Mouse (Mus musculus) spleen, postnatal 36 days (tissue): ENCODE data around the gene Tspo2.
A peak's percentile ranks its signal among the peaks of the same experiment; 100 is the strongest.
"Not testable (repeated sequence)": the region's sequence is repeated elsewhere in the genome, so short reads cannot be mapped to it uniquely, and the experiment has no call there.

Experiments used
- DNase-seq, 2 experiments: peaks; one replicate each; pipeline ENCODE4 v3.0.0; 2022; ENCODE audit warnings: low spot score in 2 of 2, mixed read lengths in 1 of 2

Tspo2 gene

DNA sequence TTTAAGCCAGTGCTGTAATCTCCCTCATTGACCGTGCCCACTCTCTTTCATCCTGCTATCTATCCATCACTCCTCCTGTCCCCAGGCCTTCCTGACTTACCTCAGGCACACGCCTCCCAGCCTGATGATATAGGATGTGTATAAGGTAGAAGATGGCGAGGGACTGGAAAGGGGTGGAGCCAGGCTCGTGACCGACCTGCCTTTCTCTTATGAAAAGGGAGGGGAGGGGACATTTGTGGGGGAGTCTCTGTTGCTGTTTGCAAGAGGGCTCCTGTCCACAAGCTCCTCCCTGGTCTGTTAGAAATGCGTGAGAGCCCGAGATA lies at the start of gene Tspo2:
Tspo2 (minus strand) TSS at position 170 of the 323 bp plus-strand sequence.
- DNase-seq: peak; percentile 44 to 70

DNA sequence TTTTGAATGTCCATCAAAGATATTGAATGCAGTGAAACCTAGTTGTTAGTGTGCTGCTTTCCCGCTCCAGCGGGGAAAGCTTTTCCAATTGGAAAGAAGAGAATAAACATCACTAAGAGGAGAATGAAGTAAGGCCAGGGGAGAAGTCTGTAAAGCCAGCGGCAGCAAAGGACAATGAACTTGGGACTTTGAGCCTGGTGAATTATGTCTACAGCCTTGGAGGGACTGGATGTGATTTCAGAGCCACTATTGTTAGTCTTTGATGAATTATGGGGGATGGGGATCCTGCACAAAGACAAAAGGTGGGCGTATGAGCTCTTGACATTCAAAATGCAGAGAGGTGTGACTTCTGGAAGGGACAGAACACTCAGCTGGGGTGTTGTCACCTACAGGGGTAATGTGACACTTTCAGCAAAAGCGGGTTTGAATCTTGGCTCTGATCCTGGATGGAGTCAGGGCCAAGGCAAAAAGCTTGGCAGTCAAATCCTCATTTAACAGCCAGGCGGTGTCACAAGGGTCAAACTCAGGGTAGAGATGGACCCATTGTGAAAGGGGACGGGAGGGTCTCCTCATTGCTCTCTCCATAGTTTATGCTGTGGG lies 49.6 kb upstream of the Tspo2 start:
- DNase-seq: no peak

DNA sequence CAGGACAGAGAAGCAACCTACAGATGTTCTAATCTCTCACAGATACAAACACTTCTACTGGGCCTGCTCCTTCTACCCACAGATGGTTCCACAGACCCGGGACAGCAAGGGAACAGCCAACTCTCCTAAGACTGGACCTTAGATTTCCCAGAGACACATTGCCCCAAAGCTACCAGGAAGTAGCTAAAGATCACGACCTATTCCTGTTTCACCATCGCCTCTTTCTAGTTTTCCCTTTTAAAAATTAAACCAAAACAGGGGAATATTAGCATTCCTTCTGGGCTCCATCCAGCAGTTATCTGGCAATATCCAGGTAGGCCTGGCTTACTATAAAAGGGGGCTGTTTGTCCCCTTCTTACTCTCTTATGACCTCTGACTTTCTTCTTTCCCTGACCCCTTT lies 46.7 kb upstream of the Tspo2 start:
- DNase-seq: no peak

DNA sequence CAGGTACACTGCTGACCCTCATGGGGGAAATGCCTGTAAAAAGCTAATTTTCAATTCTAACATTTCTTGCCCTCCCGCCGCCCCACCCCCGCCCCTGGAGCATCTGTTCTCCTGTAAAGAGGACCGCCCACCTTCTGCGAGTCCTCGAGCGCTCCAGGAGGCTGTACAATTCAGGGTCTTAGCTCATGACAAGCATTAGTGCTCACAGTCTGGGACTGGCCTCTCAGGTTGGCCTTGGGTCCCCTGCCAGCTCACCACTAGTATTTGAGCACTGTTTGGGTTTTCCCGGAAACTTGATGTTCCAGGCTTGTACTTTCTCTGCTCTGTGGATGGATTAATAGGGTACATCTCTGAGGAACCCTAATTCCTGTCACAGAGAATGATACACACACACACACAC lies 42.7 kb upstream of the Tspo2 start:
- no peak for DNase-seq

DNA sequence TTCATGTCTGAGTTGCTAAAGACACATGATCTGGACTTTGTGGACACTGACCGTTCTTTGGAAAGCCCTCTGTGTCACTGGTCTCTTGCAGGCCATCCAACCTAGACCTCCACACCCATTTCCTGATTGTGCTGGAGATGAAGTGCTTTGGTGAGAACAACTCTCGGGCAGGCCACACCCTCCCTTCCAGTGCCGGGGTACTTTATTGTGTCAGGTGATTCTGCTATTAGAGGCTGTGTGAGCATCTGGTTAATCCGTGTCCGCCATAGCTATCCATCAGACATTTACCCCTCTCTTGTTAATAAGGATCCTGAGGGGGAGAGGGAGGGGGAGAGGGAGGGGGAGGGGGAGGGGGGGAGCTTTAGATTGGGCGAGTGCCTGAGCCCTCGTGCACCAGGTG lies 42.3 kb upstream of the Tspo2 start:
- no peak for DNase-seq

DNA sequence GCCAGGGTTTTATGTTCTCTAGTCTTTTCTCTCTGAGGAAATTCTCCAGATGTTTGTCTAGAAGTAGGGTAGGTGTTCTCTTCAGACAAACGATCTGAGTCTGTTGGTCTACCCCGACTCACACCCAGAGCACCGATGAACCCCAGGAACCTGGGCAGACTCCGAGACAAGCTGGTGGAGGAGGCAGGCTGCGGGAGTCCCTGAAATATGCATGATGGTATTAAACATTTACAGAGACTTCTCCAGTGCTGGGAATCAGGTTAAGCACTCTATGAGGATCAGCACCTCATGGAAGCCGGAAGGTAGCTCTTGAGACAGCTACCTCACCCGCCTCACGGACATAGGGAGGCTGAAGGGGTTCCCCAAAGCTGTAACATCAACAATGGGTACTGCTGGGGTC lies 41.3 kb upstream of the Tspo2 start:
- no peak for DNase-seq

DNA sequence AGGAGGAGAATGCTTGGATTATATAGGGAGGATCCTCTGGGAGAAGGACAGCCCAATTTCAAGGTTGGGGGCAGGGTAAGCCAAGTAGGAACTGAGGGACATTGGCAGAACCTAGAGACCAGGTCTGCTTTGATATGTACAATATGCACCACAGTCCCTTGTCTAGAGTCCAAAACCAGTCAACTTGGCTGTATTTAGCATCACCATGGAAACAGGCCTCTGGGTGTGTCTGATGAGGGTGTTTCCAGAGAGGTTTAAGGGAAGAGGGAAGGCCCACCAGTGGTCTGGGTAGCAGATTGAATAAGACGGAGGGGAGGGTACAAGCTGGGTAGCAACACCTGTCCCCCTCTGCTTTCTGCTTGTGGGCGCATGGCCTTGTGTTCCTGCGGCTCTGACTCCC lies 38.1 kb upstream of the Tspo2 start:
- DNase-seq: no peak

DNA sequence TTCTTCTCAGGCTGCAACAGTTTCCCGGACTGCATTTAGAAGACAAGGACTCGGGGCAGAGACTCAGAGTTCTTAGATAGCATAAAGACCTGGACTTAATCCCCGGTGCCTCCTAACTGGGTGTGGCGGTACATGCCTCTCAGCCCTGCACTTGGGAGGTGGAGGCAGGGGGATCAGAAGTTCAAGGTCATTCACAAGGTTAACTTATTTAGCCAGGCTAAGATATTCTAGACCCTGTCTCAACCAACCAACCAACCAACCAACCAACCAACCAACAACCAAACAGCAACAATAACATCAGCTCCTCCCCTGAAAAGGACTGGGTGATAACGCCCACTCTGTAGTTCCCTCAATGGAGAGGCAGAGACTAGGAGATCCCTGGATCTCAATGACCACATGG lies 32.9 kb upstream of the Tspo2 start:
- DNase-seq: no peak

DNA sequence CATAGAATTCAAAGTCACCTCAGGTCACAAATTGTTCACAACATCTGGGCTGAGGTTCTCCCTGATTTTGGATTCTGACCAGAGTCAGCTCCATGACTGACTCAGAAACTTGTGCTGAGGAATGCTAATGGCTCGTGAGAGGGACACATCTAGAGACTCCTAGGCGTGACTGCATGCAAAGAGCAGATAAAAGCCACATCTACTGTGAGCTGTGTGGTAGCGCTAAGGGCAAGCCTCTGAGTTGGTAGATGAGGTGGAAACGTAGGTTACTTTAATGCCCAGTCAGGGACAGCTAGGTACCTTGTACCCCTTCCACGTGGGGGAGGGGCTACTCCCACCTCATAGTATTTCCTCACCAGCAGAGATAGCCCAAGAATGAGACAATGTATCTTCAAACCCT lies 32.4 kb upstream of the Tspo2 start:
- no peak for DNase-seq

DNA sequence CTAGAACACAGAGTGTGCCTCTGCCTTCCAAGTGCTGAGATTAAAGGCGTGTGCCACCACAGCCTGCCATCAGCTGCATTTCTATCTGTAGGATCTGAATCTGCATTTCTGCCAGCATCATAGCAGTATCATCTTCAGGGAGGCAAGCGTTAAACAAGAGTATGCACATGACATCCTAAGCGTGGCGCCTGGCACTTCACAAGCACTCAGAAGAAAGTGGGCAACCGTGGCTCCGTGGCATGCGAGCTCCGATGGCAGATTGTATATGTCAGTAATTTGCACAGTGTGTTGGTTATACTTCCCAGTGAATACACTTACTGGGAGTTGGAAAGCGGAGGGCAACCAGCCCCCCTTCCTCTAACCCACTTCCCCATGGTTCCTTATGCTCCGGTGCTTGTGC lies 28.6 kb upstream of the Tspo2 start:
- DNase-seq: no peak

DNA sequence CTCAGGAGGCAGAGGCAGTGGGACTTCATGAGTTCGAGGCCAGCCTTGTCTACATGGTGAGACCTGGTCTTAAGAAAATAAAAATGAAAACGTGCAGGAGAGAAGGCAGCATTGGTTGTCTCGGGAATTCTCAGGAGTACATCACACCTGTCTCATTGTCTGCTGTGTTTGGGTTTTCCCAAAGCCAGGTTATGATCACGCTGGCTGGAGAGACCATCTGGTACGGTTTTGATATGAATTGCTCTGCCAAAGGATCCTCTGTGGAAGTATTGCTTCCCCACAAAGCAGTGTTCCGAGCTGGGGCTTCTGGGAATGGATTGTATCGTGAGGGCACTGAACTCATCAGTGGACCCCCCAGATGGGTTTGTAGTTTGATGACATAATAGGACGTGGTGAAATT lies 24.1 kb upstream of the Tspo2 start:
- DNase-seq: no peak

DNA sequence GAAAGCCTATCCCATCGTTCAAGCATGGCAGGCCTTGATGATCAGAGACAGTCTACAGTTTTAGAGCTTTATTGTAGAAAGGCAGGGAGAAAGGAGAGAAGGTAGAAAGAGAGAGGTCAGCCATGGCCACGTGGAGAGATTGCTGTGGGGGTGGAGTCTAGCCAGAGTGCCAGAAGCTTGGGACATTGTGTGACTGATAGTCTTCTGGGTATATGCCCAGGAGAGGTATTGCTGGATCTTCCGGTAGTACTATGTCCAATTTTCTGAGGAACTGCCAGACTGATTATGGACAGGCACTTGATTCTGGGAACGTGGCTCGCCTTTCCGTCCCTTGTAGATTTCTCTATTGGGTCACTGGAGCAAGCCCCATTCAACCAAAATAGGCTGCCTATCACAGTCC lies 23.0 kb upstream of the Tspo2 start:
- not testable (repeated sequence) for DNase-seq

DNA sequence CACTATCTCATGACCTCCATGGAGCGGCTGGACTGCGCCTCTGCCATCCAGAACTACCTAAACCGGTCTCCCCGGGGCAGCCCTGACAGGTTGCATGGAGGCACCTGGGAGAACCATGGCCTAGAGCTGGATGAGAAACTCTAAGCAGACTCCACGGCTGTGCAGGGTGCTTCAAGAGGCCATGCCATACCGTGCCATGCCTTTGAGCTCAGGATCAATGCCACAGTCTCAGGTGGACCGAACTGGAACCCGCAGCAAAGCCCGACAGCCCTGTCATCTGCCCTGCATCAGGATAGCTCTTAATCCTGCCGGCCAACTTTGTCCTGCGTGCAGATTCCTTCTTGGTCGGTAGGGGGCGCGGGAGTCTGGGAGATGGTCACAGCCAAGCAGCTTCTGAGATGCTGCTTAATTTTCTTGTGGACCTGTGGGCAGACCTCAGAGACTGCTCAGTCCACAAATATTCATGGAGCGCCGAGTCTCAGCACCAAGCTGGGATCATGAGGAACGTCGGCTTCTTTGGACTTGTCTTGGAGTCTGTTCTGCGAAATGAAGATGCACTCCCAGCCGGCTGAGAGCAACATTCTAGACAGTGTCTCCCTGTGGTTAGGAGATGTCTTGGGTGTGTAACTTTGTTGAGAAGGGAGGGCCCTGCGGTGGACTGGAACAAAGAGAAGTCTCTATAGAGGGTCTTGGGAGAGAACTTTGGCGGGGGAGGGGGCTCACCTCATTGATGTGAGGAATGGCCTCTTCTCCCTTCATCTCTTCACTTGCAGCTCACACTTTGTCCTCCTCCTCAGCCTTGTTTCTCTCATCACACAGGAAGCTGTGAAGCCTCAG lies 16.3 kb upstream of the Tspo2 start:
- DNase-seq: peak; percentile 68 to 78

DNA sequence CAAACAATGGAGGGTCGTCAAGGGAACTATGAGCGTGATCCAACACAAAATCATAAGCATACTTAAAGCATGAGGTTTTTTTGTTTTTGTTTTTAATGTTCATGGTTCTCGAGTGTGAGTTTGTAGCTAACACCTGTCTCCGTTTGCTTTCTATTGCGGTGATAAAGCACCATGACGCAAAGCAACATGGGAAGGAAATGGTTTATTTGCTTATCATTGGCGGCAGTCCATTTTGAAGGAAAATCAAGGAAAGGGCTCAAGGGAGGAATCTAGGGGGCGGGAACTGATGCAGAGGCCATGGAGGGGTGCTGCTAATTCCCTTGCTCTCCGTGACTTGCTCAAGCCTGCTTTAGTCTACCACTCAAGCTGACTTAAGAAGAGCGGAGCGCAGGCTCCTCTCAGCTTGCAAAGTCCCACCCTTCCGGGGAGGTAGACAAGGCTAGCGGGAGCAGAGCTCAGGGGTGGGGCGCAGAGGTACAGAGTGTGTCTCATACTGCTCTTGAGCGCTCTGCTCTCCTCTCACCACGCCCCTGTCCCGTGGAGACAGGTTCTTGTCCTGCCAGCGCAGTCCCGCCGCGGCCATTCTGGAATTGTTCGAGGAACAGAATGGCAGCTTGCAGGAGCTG lies 15.6 kb upstream of the Tspo2 start:
- DNase-seq: peak; percentile 28 to 35

DNA sequence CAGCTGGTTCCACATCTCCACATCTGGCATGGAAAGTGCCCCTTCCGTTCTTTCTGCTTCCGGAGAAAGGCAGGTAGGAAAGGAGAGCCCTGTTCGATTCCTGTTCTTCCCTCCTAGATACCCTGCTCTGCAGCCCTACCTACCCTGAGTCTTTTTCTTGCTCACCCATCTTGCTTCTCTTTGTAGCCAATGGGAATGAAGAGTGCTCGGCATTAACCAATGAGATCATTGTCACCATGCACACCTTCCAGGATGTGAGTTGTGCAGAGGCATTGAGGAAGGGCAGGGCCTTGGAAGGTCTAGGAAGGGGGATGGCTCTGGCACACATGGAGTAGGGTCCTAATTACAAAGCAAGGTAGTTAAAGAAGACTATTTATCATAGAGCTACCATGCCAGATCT lies 12.1 kb upstream of the Tspo2 start:
- DNase-seq: no peak

DNA sequence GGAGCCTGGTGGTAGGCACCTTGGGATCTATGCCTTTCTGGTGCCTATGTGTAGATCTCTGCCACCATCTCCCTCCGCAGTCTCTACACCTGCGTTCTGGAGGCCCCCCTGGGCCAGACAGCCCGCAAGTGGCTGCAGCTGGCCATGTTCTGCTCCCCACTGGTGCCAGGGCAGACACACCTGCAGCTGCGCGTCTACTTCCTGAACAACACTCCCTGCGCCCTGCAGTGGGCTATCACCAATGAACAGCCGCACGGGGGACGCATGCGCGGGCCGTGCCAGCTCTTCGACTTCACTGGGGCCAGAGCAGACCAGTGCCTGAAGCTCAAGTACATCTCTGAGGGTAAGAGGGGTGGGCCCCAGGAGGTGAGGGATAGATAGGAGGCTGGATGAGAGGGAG lies 10.8 kb upstream of the Tspo2 start:
- peak; percentile 61 to 71 for DNase-seq

DNA sequence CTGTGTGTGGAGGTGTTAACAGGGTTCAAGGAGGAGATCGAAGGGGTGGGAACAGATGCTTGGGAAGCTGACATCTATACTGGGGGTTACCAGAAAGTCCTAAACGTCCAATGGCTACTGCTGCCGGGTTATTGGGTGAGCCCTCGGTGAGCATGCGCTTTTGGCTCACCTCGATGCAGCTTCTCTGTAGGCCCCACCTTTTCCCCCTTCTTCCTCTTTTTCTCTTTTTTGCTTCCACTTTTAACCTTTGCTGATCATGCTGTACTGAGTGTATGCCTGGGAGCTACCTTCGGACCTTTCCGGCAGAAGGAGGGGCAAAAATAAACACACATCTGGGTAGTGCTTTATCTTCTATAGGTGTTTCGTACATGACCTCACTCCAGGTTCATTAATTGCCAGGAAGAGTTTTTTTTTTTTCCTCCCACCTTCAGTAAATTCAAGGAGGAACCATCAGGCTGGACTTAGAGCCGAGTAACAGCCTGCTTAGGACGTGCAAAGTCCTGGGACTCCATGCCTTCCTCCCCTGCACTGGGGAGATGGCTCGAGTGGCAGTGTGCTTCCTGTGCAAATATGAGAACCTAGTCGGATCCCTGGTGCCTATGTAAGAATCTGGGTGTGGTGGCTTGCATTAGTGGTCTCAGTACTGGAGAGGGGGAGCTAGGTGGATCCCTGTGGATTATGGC lies 6.8 kb upstream of the Tspo2 start:
- DNase-seq: peak; percentile 44 to 51

DNA sequence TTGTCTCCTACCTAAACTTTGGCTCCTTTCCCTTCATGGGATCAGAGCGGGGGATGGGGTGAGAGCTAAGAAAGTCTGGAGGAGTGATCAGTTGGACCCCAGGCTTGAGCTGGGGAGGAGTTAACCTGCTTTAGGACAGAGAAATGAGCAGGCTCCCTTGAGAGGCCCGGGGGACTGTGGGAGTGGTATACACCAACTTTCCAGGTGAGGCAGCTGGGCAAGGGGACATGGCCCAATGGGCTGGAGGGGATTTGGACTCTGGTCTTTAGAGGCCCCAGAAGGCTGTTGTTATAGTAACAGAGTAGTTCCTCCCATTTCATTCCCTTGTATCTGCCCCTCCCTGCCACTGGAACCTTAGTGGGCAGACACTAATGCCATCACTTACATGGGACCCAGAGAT lies 4.6 kb upstream of the Tspo2 start:
- DNase-seq: no peak

DNA sequence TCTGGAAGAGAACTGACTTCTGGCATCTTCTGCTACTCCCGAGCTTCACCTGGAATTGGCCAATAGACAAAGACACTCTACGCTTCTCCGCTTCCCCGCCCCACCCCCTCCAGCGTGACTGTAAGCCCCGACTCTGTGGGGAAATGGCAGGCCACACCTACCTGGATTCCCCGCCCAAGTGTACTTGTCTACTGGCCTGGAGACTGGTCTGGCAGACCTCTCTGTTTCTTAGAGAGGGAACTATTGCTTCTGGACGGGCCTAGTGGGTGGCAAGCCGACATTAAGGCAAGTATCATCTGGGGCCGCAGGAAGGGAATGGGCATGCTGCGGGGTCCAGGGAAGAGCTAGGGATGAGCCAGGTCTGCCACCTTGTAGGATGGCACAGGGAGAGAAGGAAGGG lies 3.4 kb upstream of the Tspo2 start, which contains the start of gene Unc5cl:
Unc5cl (plus strand) TSS at position 214 of the 400 bp plus-strand sequence.
- no peak for DNase-seq

DNA sequence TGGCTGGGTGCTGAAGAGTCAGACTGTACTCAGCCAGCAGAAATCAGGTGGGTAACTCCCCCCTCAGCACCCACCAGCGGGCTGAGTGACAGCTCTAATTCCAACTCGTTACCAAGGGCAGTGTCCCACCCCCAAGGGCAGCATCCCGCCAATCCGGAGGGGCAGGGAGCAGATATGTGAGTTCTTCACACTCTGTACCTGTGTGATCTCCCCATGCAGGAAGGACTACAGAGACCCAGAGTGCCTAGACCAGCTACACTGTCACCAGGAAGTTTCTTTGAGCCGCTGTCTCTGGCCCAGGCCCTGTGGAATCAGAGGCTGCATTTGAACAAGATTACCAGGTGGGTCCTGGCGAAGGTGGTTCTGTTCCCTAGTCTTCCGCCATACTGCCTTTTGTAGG lies 2.9 kb upstream of the Tspo2 start:
- no peak for DNase-seq

DNA sequence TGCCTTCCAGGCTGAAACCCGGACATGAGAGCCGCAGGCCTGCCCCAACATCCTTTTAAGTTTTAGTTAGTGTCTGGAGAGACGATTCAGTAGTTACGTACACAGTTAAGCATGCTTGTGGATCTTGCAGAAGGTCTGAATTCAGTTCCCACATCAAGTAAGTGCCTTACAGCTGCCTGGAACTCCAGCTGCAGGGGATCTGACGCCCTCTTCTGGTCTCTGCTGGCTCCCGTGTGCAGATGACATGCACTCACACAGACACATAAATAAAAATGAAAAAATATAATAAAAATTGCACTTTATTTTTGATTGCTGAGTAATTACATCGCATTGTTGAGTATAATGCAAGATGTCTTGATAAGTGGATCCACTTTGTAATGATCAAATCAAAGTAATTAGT lies 2.2 kb upstream of the Tspo2 start:
- DNase-seq: no peak

DNA sequence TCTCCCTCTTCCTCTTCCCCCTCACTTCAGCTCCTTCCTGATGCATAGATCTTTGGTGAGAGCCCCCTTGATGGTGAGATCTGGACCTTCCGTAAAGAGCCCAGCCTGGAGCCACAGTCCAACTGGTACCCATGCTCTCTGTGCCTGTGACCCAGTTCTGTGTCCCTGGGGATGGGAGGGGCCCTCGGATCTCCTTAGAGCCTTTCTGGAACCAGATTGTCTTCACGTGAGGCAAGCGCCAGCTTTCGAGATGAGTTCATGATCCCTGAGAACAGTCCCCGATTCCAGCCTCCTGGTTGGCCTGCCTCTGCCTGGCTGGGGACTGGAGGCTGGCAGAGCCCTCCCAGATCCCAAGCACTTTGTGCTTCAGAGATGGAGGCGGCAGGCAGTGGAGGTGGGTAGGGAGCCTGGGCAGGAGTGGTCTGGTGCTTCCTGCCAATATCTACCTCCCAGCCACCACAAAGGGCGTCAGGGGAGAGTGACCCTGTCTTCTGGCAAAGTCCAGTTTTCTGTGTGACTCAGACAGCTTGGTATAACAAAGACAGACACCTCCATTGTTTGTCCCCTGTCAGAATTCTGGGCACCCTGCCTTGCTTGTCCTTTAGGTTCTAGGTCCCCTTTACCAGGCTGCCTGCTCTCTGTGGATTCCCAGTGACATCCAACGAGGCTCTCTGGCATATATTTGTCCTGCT lies 577 bp upstream of the Tspo2 start:
- no peak for DNase-seq
